Mouse (Mus musculus) lung, postnatal 36 days (tissue): Measurements from ENCODE around the gene Mmgt2.

Source experiments
- DNase-seq: peaks from one replicate; pipeline ENCODE4 v3.0.0; 2022; ENCODE audit warnings: mixed read lengths

Gene Mmgt2

GRCm38 (mm10) chr11:62708252-62708651, 59.8 kb downstream of the Mmgt2 start:
- DNase-seq: no peak

GRCm38 (mm10) chr11:62710657-62711056, 62.2 kb downstream of the Mmgt2 start:
- DNase-seq: no peak
